Mouse (Mus musculus) small intestine, adult 2 months (tissue): Measurements from ENCODE around the gene Wnt2. TPM values are rescaled to one million over a fixed set of nuclear protein-coding genes. Genes with fewer than 3 reads are reported as not detected.

Source experiments
- H3K27ac ChIP-seq: fragments of 200-500 bp; 2 replicates; pipeline ENCODE4 v1.5.1; 2012; ENCODE audit warnings: low read depth, low read length, control low read depth, inconsistent platforms; ENCODE audit not compliant: insufficient read depth
- H3K27me3 ChIP-seq: fragments of 200-500 bp; 2 replicates; pipeline ENCODE4 v1.6.1; 2012; ENCODE audit warnings: mild to moderate bottlenecking, moderate library complexity, low read length, inconsistent platforms; ENCODE audit not compliant: control insufficient read depth, insufficient read depth
- H3K36me3 ChIP-seq: fragments of 200-500 bp; 2 replicates; pipeline ENCODE4 v1.6.1; 2012; ENCODE audit warnings: mild to moderate bottlenecking, low read length, control low read depth, inconsistent platforms; ENCODE audit not compliant: control insufficient read depth, insufficient read depth
- H3K4me1 ChIP-seq: fragments of 200-500 bp; 2 replicates; pipeline ENCODE4 v1.6.1; 2012; ENCODE audit warnings: low read length, inconsistent platforms, mixed read lengths; ENCODE audit not compliant: control insufficient read depth, insufficient read depth, insufficient read length
- H3K4me3 ChIP-seq: fragments of 200-500 bp; 2 replicates; pipeline ENCODE4 v1.5.1; 2012; ENCODE audit warnings: low read depth, mild to moderate bottlenecking, control low read depth, inconsistent platforms, low read length, moderate library complexity
- CTCF ChIP-seq: fragments of 200-500 bp; IDR thresholded peaks from 2 replicates; pipeline ENCODE4 v1.5.1; 2012; ENCODE audit warnings: low read depth, mild to moderate bottlenecking, control low read depth, inconsistent platforms, low read length, moderate library complexity, mixed read lengths; ENCODE audit not compliant: insufficient replicate concordance, insufficient read length; ENCODE audit errors: extremely low read depth
- POLR2A ChIP-seq: fragments of 200-500 bp; IDR thresholded peaks from 2 replicates; pipeline ENCODE4 v1.6.1; 2012; ENCODE audit warnings: low read depth, mild to moderate bottlenecking, control low read depth, inconsistent platforms, low read length, moderate library complexity
- WGBS: fragments of 180-500 bp; shearing (Covaris S2); methylation state at CpG from one replicate; pipeline ENCODE4 v1.1.7; 2018; 5-methylcytosine and 5-hydroxymethylcytosine counted together
- polyA plus RNA-seq: library from polyadenylated mRNA; depleted of rRNA; stranded (reverse); fragments of >200 nt; gene quantifications from 2 replicates; pipeline ENCODE4 v1.2.3, GENCODE M21; 2012

Gene Wnt2
- polyA plus RNA-seq, 1 experiment = 0.66 TPM

DNA sequence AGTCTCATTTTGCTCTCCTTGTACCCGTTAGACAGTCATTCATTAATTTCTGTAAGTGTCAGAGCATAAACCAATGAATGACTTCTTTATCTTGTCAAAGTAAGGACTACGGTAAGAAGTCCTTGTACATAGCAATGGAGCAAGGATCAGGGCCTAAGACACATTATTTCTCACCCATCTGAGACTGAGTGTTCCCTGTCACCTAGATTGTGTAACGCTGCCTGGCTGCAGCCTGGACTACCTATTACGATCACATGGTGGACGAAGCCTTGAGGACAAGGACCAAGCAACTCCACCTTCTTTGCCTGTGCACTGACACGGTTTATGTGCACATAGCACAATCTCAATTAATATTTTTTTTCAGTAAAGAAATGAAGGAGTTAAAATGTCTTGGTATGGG, 28.3 kb downstream of the Wnt2 start:
- Histone ChIP-seq H3K36me3 (no peaks in the 10 kb centered on the region), H3K27me3 (no peaks in the 10 kb centered on the region), H3K4me3 (no peak overlapping the region), H3K4me1 (no peaks in the 10 kb centered on the region), H3K27ac (no peak overlapping the region)
- TF ChIP-seq CTCF = no peak
- TF ChIP-seq POLR2A = no peak
- WGBS = 92% methylated on average over 6 of the region's 6 CpGs

- Histone ChIP-seq H3K4me1 (no peaks in the 10 kb centered on the region), H3K27ac (no peak overlapping the region), H3K4me3 (no peak overlapping the region), H3K27me3 (no peaks in the 10 kb centered on the region), H3K36me3 (no peaks in the 10 kb centered on the region)
- 77% methylated on average over 4 of the region's 4 CpGs for WGBS
- no peak for TF ChIP-seq CTCF
- TF ChIP-seq POLR2A = no peak
These were observed 31.9 kb downstream of the Wnt2 start for GRCm38 (mm10) chr6:17998497-17998896.

DNA sequence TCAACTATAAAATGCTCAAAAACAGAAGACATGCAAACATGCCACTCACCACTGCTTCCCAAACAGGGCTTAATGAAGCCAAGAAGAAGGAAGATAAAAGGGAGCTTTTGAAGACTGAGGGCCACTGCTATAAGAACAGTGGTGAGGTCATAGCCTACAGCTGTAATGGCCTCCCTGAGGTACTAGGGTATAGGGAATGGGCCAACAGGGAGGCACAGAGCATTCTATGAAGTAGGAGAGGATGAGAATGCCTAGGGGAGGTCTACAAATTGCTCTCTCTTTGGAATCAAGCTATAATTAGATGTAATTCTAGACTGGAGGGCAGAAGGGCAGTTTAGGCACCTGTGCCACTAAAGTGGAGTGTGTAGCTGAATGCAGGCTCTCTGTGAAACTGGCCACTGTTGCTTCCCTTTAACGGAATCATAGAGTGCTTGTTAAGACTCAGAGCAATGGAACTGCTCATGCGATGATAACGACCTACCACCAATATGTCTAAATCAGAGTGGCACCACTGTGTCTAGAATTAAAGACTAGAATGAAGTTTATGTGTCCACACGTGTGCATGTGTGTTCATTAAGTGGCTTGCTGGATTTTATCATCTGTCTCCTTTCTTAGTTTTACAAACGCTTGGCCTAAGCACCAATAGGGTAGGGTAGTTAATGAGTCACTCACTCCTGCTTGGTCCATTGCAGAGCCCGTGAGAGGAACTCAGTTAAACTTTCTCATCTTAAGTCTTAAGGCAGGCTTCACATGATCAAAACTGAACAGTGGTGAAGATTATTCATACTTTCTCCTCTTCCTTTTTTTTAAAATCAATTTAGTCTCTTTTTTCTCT, 35.2 kb downstream of the Wnt2 start:
- no peak overlapping the region for H3K27ac ChIP-seq
- 82% methylated on average over 6 of the region's 6 CpGs for WGBS
- TF ChIP-seq POLR2A (no peak), CTCF (no peak)

DNA sequence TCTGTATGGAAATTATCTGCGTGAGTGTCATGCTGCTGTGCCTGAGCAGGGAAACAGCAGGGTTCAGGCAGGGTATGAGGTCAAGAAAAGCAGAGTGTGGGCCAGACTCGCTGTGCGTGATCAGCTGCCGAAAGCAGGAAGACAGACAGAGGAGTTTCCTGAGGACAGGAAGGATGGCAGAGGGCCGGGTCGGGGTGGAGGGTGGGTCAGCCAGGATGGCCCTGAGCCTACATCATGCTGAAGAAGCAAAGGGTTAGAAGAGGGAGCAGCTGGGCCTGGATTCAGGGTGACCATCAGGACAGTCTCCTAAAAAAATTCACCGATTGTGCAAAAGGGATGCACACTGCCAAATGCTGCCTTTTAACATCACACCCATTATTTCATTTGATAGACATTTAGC, 38.8 kb downstream of the Wnt2 start:
- H3K36me3 ChIP-seq = no peaks in the 10 kb centered on the region
- peaks cover 6% of the 10 kb centered on the region; the same call in 1 of the 2 replicates for H3K4me1 ChIP-seq
- H3K27me3 ChIP-seq = no peaks in the 10 kb centered on the region
- H3K4me3 ChIP-seq = no peak overlapping the region
- 73% methylated on average over 7 of the region's 7 CpGs for WGBS
- H3K27ac ChIP-seq = no peak overlapping the region
- TF ChIP-seq CTCF (no peak), POLR2A (no peak)

More for the DNA sequence above, 35.2 kb downstream of the Wnt2 start:
- Histone ChIP-seq H3K36me3 (no peaks in the 10 kb centered on the region), H3K27me3 (no peaks in the 10 kb centered on the region), H3K4me1 (peaks cover 2% of the 10 kb centered on the region; the same call in 1 of the 2 replicates), H3K4me3 (no peak overlapping the region)

GRCm38 (mm10) chr6:17990173-17991028, 40.0 kb downstream of the Wnt2 start:
- 36% methylated on average over 9 of the region's 9 CpGs for WGBS
- no peak overlapping the region for H3K4me3 ChIP-seq
- H3K4me1 ChIP-seq = peaks cover 6% of the 10 kb centered on the region; the same call in 1 of the 2 replicates
- H3K27ac ChIP-seq = no peak overlapping the region
- TF ChIP-seq CTCF = no peak
- TF ChIP-seq POLR2A = no peak
- no peaks in the 10 kb centered on the region for H3K36me3 ChIP-seq
- no peaks in the 10 kb centered on the region for H3K27me3 ChIP-seq

DNA sequence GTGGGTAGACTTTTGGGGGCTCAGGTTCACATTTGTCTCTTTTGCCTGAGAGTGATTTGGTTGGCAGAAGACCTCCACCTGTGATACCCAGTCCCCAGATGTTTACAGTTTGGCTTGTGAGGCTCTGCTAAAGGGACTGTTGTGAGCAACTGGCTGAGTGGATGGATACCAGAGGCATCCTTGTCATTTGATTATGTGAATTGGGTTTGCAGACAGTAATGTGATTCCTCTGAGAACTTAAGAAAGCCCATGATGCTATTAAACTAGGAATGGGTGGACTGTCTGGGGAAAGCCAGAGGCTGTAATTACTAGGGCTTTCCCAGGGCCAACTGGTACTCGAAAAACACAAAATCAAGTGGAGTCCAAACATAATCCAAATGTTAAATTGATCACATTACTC, 51.0 kb downstream of the Wnt2 start:
- WGBS = 78% methylated on average over 1 of the region's 1 CpGs
- Histone ChIP-seq H3K4me3 (no peak overlapping the region), H3K4me1 (no peaks in the 10 kb centered on the region), H3K27me3 (no peaks in the 10 kb centered on the region), H3K36me3 (no peaks in the 10 kb centered on the region), H3K27ac (no peak overlapping the region)
- no peak for TF ChIP-seq CTCF
- no peak for TF ChIP-seq POLR2A

DNA sequence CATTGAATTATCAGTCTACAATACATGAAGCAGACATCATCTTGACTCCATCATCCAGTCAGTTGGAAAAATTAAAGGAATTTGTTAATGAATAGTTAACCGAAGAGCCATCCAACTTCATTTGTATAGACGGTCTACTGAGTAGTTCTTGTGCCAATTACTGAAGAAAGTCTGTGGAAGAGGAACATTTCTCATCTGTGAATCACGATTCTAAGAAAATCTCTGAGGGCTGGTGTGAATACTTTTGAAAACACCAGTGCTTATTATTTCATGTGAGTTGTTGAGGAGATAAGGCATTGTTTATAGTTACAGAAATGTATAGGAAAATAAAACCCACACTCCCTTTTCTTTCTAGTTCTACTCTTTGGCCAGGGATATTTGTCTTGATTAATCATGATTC, 51.5 kb downstream of the Wnt2 start:
- Histone ChIP-seq H3K27ac (no peak overlapping the region), H3K4me3 (no peak overlapping the region), H3K27me3 (no peaks in the 10 kb centered on the region), H3K4me1 (no peaks in the 10 kb centered on the region), H3K36me3 (no peaks in the 10 kb centered on the region)
- WGBS = 84% methylated on average over 3 of the region's 3 CpGs
- TF ChIP-seq POLR2A = no peak
- no peak for TF ChIP-seq CTCF
